Mouse (Mus musculus) cerebellum, adult 2 months (tissue): ENCODE data around the gene Wdr45b.

ENCODE experiments used
- CTCF ChIP-seq: fragments of 200-500 bp; IDR thresholded peaks from 2 replicates; pipeline ENCODE4 v1.5.1; 2011; ENCODE audit warnings: low read depth, mild to moderate bottlenecking, control low read depth, low read length, moderate library complexity, borderline replicate concordance; ENCODE audit not compliant: insufficient read depth
- POLR2A ChIP-seq: fragments of 200-500 bp; IDR thresholded peaks from 2 replicates; pipeline ENCODE4 v1.6.1; 2011; ENCODE audit warnings: low read length, control low read depth, borderline replicate concordance; ENCODE audit not compliant: insufficient read depth

DNA sequence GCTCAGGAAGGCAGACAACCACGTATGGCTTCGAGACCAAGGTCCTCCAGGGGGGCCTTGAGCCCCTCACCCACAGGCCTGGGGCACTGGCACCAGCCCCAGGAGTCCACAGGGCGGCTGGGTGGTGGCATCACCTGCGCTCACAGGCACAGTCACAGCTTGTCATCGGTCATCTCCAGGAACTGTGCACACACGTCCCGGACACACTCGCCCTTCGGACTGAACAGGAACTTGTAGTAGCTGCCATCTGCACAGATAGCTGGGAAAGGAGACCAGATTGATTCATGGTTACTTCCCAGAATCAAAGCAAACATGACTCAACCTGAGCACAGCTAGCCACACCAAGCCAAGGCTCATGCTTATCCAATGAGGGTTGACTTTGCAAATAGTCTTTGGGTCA lies 26.0 kb downstream of the Wdr45b start:
- TF ChIP-seq CTCF (no peak), POLR2A (no peak)
